Mouse (Mus musculus): ENCODE data around the gene Galnt13.

- TF ChIP-seq CTCF (IDR thresholded peaks at IDR 0.05; ENCODE audit: control insufficient read depth, insufficient read depth, insufficient read length) (no peak), MYOD1 (IDR thresholded peaks at IDR 0.05; ENCODE audit: control insufficient read depth, insufficient read length, low read depth) (no peak)
These were observed 547.7 kb downstream of the Galnt13 start for GRCm38 (mm10) chr2:54983839-54984238.
